Mouse (Mus musculus) bone marrow, adult 2 months (tissue): ENCODE data around the gene Jmjd6.

Source experiments
- CTCF ChIP-seq: fragments of 200-500 bp; IDR thresholded peaks from 2 replicates; pipeline ENCODE4 v1.5.1; 2011; ENCODE audit warnings: low read length, control low read depth; ENCODE audit not compliant: control insufficient read depth, insufficient read depth
- POLR2A ChIP-seq: fragments of 200-500 bp; IDR thresholded peaks from 2 replicates; pipeline ENCODE4 v1.6.1; 2011; ENCODE audit warnings: low read depth, mild to moderate bottlenecking, control low read depth, low read length, borderline replicate concordance; ENCODE audit not compliant: control insufficient read depth

DNA sequence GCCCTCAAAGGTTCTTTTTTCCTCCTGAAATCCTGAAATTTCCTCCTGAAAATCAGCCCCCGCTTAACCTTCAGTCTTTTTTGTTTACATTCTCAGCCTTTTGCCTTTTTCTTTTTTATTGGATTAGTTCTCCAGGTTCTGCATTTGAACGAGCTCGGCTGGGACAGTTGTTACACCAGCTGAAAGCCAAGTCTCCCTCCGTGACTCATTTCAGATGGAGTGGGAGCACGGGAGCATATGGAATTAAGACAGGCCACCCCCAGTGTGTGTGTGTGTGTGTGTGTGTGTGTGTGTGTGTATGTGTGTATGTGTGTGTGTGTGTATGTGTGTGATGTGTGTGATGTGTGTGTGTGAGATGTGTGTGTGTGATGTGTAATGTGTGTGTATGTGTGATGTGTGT lies 38.2 kb upstream of the Jmjd6 start:
- TF ChIP-seq CTCF (no peak), POLR2A (no peak)
